Comparison of ENCODE assay signal across 8 mouse cellular contexts in the genomic region with DNA sequence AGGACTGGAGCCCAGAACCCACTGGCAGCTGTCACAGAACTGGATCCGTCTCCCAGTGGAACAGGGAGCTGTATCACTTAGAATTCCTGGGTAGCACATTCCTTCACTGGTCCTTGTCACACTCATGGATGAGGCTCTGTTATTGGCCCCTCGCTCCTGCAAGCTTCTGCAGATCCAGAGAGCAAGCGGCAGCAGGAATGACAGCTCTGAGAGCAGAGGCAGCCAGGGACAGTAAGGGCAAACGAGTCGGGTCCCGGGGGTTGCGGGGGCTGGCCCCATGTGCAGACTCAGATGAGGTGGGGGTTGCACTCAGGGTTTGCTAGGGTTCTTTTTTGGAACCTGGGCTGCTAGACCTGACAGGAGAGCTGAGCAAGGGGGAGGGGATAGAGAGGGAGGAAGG.
DNase-seq lines count a peak whose midpoint lies in the region; ATAC-seq and TF ChIP-seq lines count a peak whose summit lies in the region.

No protein-coding gene starts in this region.

- H3K9ac ChIP-seq in kidney, embryonic 15.5 days = peak overlapping the region; percentile 8; the same call in 1 of the 2 replicates
- peak overlapping the region; percentile 40 for H3K9ac ChIP-seq in forebrain, postnatal 0 days
- H3K9ac ChIP-seq in midbrain, embryonic 13.5 days (replicated peaks) = peak overlapping the region; percentile 56; the same call in 1 of the 2 replicates

- no peak for TF ChIP-seq POLR2A in kidney, adult 2 months (IDR thresholded peaks at IDR 0.05; ENCODE audit: low read depth, low read length)
- TF ChIP-seq POLR2A in brain, embryonic 14.5 days (IDR thresholded peaks at IDR 0.05; ENCODE audit: borderline replicate concordance, extremely low read depth, insufficient read depth, insufficient read length, poor library complexity, severe bottlenecking) = no peak

- H3K27ac ChIP-seq in kidney, embryonic 15.5 days = no peak overlapping the region
- no peak overlapping the region for H3K27ac ChIP-seq in kidney, adult 2 months (ENCODE audit: insufficient read depth, low read depth, low read length)
- H3K27ac ChIP-seq in forebrain, postnatal 0 days (ENCODE audit: low read depth, low read length) = peak overlapping the region; percentile 35; the same call in 1 of the 2 replicates
- H3K27ac ChIP-seq in midbrain, embryonic 13.5 days = no peak overlapping the region

- DNase-seq in kidney, adult 2 months = no peak
- peak; percentile 25 for DNase-seq in brain, embryonic 14.5 days (ENCODE audit: low read depth)
- DNase-seq in forebrain, postnatal 0 days = no peak
- DNase-seq in frontal cortex, postnatal 36 days (ENCODE audit: low spot score in 2 of 2) = no peak
- DNase-seq in spleen, postnatal 10 days (ENCODE audit: low spot score in 2 of 2) = no peak
- no peak for DNase-seq in embryo, embryonic 9.5 days (ENCODE audit: extremely low spot score)

- H3K4me3 ChIP-seq in kidney, embryonic 15.5 days (replicated peaks) = peak overlapping the region; percentile 27
- no peak overlapping the region for H3K4me3 ChIP-seq in kidney, adult 2 months (ENCODE audit: insufficient read depth, low read depth, low read length)
- H3K4me3 ChIP-seq in forebrain, postnatal 0 days (ENCODE audit: low read depth, low read length) = peak overlapping the region; percentile 32
- peak overlapping the region; percentile 34 for H3K4me3 ChIP-seq in midbrain, embryonic 13.5 days (replicated peaks)

- peak overlapping the region; percentile 59 for H3K4me2 ChIP-seq in kidney, embryonic 15.5 days
- H3K4me2 ChIP-seq in forebrain, postnatal 0 days (ENCODE audit: low read depth) = peak overlapping the region; percentile 53
- peak overlapping the region; percentile 58 for H3K4me2 ChIP-seq in midbrain, embryonic 13.5 days (replicated peaks)

- H3K9me3 ChIP-seq in kidney, embryonic 15.5 days (replicated peaks) = no peaks in the 10 kb centered on the region
- H3K9me3 ChIP-seq in forebrain, postnatal 0 days (ENCODE audit: low read length) = no peaks in the 10 kb centered on the region
- no peaks in the 10 kb centered on the region for H3K9me3 ChIP-seq in midbrain, embryonic 13.5 days

- peaks cover 27% of the 10 kb centered on the region for H3K4me1 ChIP-seq in kidney, embryonic 15.5 days
- H3K4me1 ChIP-seq in kidney, adult 2 months (ENCODE audit: control insufficient read depth, insufficient read depth, low read length) = no peaks in the 10 kb centered on the region
- no peaks in the 10 kb centered on the region for H3K4me1 ChIP-seq in forebrain, postnatal 0 days (ENCODE audit: insufficient read depth)
- peaks cover 16% of the 10 kb centered on the region for H3K4me1 ChIP-seq in midbrain, embryonic 13.5 days (replicated peaks)

- peak; percentile 28 for ATAC-seq in kidney, embryonic 15.5 days (replicated peaks; ENCODE audit: low FRiP score)
- ATAC-seq in forebrain, postnatal 0 days = no peak
- ATAC-seq in midbrain, embryonic 13.5 days = peak; percentile 59

- WGBS in kidney, embryonic 15.5 days = 12% methylated on average over 7 of the region's 7 CpGs
- WGBS in kidney, adult 2 months = 29% methylated on average over 7 of the region's 7 CpGs
- 21% methylated on average over 7 of the region's 7 CpGs for WGBS in forebrain, postnatal 0 days
- 20% methylated on average over 7 of the region's 7 CpGs for WGBS in midbrain, embryonic 13.5 days

- no peaks in the 10 kb centered on the region for H3K36me3 ChIP-seq in kidney, embryonic 15.5 days
- no peaks in the 10 kb centered on the region for H3K36me3 ChIP-seq in kidney, adult 2 months (ENCODE audit: control insufficient read depth, insufficient read depth, low read length)
- no peaks in the 10 kb centered on the region for H3K36me3 ChIP-seq in forebrain, postnatal 0 days (ENCODE audit: insufficient read depth)
- H3K36me3 ChIP-seq in midbrain, embryonic 13.5 days = no peaks in the 10 kb centered on the region

- no peak for TF ChIP-seq CTCF in kidney, adult 2 months (conservative IDR thresholded peaks at IDR 0.05; ENCODE audit: insufficient read depth, insufficient read length, low read depth, low read length)
- no peak for TF ChIP-seq CTCF in brain, embryonic 14.5 days (IDR thresholded peaks at IDR 0.05; ENCODE audit: borderline replicate concordance, extremely low read depth, insufficient read depth, insufficient read length)
- TF ChIP-seq CTCF in forebrain, postnatal 0 days (IDR thresholded peaks at IDR 0.05; ENCODE audit: low read depth) = no peak

- H3K27me3 ChIP-seq in kidney, embryonic 15.5 days = peaks cover 90% of the 10 kb centered on the region
- no peaks in the 10 kb centered on the region for H3K27me3 ChIP-seq in kidney, adult 2 months (replicated peaks; ENCODE audit: control insufficient read depth, insufficient read depth, low read length)
- H3K27me3 ChIP-seq in forebrain, postnatal 0 days (ENCODE audit: insufficient read depth, low read length) = no peaks in the 10 kb centered on the region
- peaks cover 90% of the 10 kb centered on the region for H3K27me3 ChIP-seq in midbrain, embryonic 13.5 days
